Mouse (Mus musculus): ENCODE data around the gene Sh3pxd2a.

DNA sequence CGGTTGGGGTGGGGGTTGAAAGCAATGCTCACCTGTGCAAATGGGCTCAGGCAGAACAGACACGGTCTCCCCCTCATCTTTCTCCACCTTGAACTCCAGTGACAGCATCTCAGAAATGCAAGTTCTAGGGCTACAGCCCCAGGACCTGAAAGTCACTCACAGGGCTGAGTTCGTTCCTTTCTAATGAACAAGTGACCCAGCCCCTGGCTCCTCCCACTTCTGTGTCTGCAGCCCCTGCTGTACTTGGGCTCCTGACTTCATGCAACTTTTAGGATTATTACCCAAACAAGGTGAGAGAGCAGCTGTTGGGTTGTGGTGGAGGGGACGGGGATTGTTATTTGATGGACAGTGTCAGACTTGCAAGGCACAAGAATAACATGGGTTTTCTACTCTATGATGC lies 23.2 kb downstream of the Sh3pxd2a start:
- TF ChIP-seq CTCF (conservative IDR thresholded peaks at IDR 0.05; ENCODE audit: low read length) (no peak), POU5F1 (IDR thresholded peaks at IDR 0.05; ENCODE audit: borderline replicate concordance, low read length) (no peak), NANOG (IDR thresholded peaks at IDR 0.05; ENCODE audit: borderline replicate concordance, low read length) (no peak)
